Mouse (Mus musculus) ovary, postnatal 10 days (tissue): Measurements from ENCODE around the gene Mlf1.

ENCODE experiments used
- DNase-seq: peaks from one replicate; pipeline ENCODE4 v3.0.0; 2022; ENCODE audit warnings: low spot score

Gene Mlf1

DNA sequence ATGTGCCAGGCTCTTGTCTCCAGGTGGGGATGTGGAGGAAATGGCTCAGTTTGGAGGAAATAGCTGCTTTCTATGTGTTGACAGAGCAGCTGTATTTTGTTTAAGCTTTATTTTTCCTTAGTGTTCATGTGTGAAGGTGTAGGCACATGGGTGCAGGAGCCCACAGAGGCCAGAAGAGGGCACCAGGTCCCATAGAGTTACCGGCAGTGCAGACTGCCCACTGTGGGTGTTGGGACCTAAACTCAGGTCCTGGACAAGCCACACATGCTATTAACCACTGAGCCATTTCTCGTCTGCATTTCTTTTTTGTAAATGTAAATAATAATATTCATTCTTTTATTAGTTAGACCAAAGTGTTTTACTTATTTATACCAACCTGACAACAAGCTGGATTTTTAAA is 73.2 kb downstream of the Mlf1 start:
- DNase-seq = no peak
